In genomic region chr5:146789413-146789812, GRCm38 (mm10) we compare ENCODE assay signal across 20 mouse cellular contexts. TPM values are rescaled to one million over a fixed set of nuclear protein-coding genes. Genes with fewer than 3 reads are reported as not detected.
DNase-seq lines count a peak whose midpoint lies in the region; ATAC-seq and TF ChIP-seq lines count a peak whose summit lies in the region.
"Had no signal": no experiment of that assay in that cellular context is flagged by ENCODE, and none has a peak within 500 bp of the region (broad histone marks: within the 10 kb centered on the region; RNA-seq: fewer than 3 reads in every experiment).

No protein-coding gene starts in this region.

- no peak for DNase-seq in liver, embryonic 13.5 days
- no peak for DNase-seq in liver
- DNase-seq in kidney, adult 2 months: peak; percentile 86
- DNase-seq in kidney, postnatal 14 days: peak; percentile 66
- DNase-seq in lung, adult 18-20 months: no peak
- no peak for DNase-seq in urinary bladder, postnatal 14 days (ENCODE audit: low spot score)
- no peak for DNase-seq in left cerebral cortex, adult 9 months (ENCODE audit: low spot score in 2 of 2)
- DNase-seq: adrenal gland, postnatal 36 days; cerebellum, adult 11-12 months; gastrocnemius, postnatal 10 days; heart, adult 18-20 months; heart, postnatal 36 days; lung, adult 2 months; thymus, postnatal 36 days had no signal

- H3K9ac ChIP-seq in liver, embryonic 13.5 days: peak overlapping the region; percentile 1; the same call in 1 of the 2 replicates
- H3K9ac ChIP-seq: forebrain, embryonic 12.5 days; midbrain, embryonic 15.5 days had no signal

- H3K36me3 ChIP-seq in liver, embryonic 13.5 days: no peaks in the 10 kb centered on the region
- H3K36me3 ChIP-seq in kidney, adult 2 months (ENCODE audit: control insufficient read depth, insufficient read depth, low read length): no peaks in the 10 kb centered on the region
- H3K36me3 ChIP-seq: forebrain, embryonic 12.5 days; midbrain, embryonic 15.5 days had no signal

- no peak overlapping the region for H3K4me2 ChIP-seq in liver, embryonic 13.5 days
- H3K4me2 ChIP-seq: forebrain, embryonic 12.5 days; midbrain, embryonic 15.5 days had no signal

- H3K27ac ChIP-seq in liver, embryonic 13.5 days: no peak overlapping the region
- peak overlapping the region; percentile 56; the same call in 1 of the 2 replicates for H3K27ac ChIP-seq in kidney, adult 2 months (ENCODE audit: insufficient read depth, low read depth, low read length)
- H3K27ac ChIP-seq: forebrain, embryonic 12.5 days; macrophage; midbrain, embryonic 15.5 days had no signal

- peaks cover 88% of the 10 kb centered on the region for H3K4me1 ChIP-seq in liver, embryonic 13.5 days (replicated peaks)
- H3K4me1 ChIP-seq in kidney, adult 2 months (ENCODE audit: control insufficient read depth, insufficient read depth, low read length): peaks cover 69% of the 10 kb centered on the region

- no peak for TF ChIP-seq POLR2A in kidney, adult 2 months (IDR thresholded peaks at IDR 0.05; ENCODE audit: low read depth, low read length)

- no peaks in the 10 kb centered on the region for H3K9me3 ChIP-seq in liver, embryonic 13.5 days (replicated peaks)
- H3K9me3 ChIP-seq: forebrain, embryonic 12.5 days; midbrain, embryonic 15.5 days had no signal

- H3K4me3 ChIP-seq in liver, embryonic 13.5 days (replicated peaks): no peak overlapping the region
- no peak overlapping the region for H3K4me3 ChIP-seq in kidney, adult 2 months (ENCODE audit: insufficient read depth, low read depth, low read length)
- H3K4me3 ChIP-seq: forebrain, embryonic 12.5 days; midbrain, embryonic 15.5 days; myocyte had no signal

- WGBS in liver, embryonic 13.5 days (ENCODE audit: insufficient replicate concordance): 41% methylated on average over 9 of the region's 9 CpGs
- 29% methylated on average over 9 of the region's 9 CpGs for WGBS in kidney, adult 2 months

- no peak for TF ChIP-seq CTCF in kidney, adult 2 months (conservative IDR thresholded peaks at IDR 0.05; ENCODE audit: insufficient read depth, insufficient read length, low read depth, low read length)

- no peak for ATAC-seq in liver, embryonic 13.5 days (ENCODE audit: low read depth)
- peak; percentile 57 for ATAC-seq in common myeloid progenitor, adult 5-6 weeks (replicated peaks; ENCODE audit: low read depth, poor library complexity, severe bottlenecking)
- ATAC-seq: hindbrain, embryonic 16.5 days; midbrain, embryonic 15.5 days had no signal

- H3K27me3 ChIP-seq in liver, embryonic 13.5 days: no peaks in the 10 kb centered on the region
- no peaks in the 10 kb centered on the region for H3K27me3 ChIP-seq in kidney, adult 2 months (replicated peaks; ENCODE audit: control insufficient read depth, insufficient read depth, low read length)
- H3K27me3 ChIP-seq: forebrain, embryonic 12.5 days; midbrain, embryonic 15.5 days had no signal

RNA-seq across cellular contexts. Expression of gene Usp12, which starts 5.4 kb away (rescaled TPM):
- polyA plus RNA-seq in liver, embryonic 13.5 days (2015; fragmentation: Nextera tagmentation; extraction: Ambion mirVana): 7.8 and 9.9 TPM in 2 replicates
- 35.5 and 42.5 TPM in 2 replicates for total RNA-seq in common myeloid progenitor, adult 5-6 weeks (2017)
- 15.8 and 18.9 TPM in 2 replicates for polyA plus RNA-seq in kidney, adult 2 months (2012; rRNA removed)

RNA-seq across cellular contexts. Expression of gene Rpl21, which starts 43.3 kb away (rescaled TPM):
- polyA plus RNA-seq in liver, embryonic 13.5 days (2015; fragmentation: Nextera tagmentation; extraction: Ambion mirVana): 460 and 482 TPM in 2 replicates
- total RNA-seq in common myeloid progenitor, adult 5-6 weeks (2017): 2,931 and 3,145 TPM in 2 replicates
- polyA plus RNA-seq in kidney, adult 2 months (2012; rRNA removed): 54.5 and 98.3 TPM in 2 replicates

RNA-seq across cellular contexts. Expression of gene Rasl11a, which starts 55.5 kb away (rescaled TPM):
- 2.9 and 3.1 TPM in 2 replicates for polyA plus RNA-seq in liver, embryonic 13.5 days (2015; fragmentation: Nextera tagmentation; extraction: Ambion mirVana)
- 1.2 TPM in 2 replicates for total RNA-seq in common myeloid progenitor, adult 5-6 weeks (2017)
- polyA plus RNA-seq in kidney, adult 2 months (2012; rRNA removed): 17.4 and 20.2 TPM in 2 replicates
- polyA plus RNA-seq: macrophage had no signal

Comparison
In these comparisons a context has a peak if more than half of its experiments do, and no peak if none do; other contexts are left out.
1. DNase-seq: peak in kidney, adult 2 months (single experiment) and kidney, postnatal 14 days (single experiment); none in liver, embryonic 13.5 days (single experiment), liver (single experiment), lung, adult 18-20 months (0 of 2), urinary bladder, postnatal 14 days (single experiment) and left cerebral cortex, adult 9 months (0 of 2).